Mouse (Mus musculus) left cerebral cortex, adult 9 months (tissue): ENCODE data around the gene Katna1.

Experiments
- DNase-seq, 2 experiments: peaks; one replicate each; pipeline ENCODE4 v3.0.0; 2022; ENCODE audit warnings: low spot score in 2 of 2

Gene Katna1

DNA sequence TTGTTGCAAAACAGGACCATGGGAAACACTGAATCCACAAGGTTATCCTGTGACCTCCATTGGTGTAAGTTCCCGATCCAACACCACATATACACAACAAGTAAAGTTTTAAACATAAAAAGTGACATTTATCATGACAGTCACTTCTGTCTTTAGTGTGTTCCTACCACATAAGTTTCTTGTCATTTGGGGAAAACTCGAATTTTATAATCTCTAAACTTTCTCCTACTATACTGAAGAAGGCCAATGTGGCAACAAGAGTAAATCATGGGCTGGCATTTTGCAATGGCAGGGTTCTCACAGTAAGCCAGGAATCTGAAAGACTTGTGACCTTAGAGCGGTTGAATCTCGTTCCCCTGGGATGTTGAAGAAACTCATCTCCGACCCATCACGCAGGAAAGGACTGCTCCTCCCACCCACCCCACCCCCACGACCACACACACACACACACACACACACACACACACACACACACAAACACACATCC lies 54.0 kb downstream of the Katna1 start:
- no peak for DNase-seq

DNA sequence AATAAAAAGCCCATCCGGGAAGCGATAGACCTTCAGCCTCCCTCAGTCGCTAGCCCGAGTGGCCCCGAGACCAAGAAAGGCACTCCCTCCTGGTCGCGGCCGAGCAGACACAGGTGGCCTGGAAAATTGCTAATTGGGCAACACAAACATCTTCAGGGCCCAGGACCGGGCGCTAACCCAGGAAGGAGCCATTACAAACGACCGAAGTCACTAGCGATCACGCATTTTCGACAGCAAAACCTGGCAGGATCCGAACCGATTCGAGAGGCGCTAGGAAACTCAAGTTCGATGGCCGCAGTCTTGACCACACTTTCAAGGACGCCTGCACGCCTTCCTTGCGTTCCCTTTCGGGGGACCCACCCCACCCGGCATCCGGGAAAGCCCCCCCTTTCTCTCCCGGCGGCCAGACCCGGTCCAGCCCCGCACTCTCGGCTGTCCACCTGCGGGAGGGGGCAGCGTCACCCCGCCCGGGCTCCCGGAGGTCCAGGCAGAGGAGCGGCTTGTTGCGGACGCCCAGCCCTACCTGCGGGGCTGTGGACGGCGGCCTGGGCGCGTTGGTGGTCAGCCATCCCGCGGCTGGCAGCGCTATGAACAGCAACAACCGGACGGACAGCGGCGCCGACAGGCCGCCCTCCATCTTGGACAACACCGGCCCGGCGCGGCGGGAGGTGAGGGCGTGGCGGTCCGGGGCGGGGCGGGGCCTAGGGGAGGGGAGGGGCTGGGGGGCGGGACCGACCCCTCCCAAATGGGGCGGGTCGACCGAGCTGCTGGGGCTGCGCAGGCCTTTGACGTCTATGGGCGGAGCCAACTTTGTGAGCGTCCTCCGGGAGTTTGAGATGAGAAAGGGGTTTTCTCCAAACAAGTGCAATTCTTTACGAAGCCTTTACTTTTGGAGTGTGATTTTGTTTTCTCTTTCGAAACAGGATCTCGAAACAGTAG lies 54.7 kb downstream of the Katna1 start:
- peak; percentile 37 to 78 for DNase-seq

- DNase-seq = no peak
These were observed 55.4 kb downstream of the Katna1 start for GRCm38 (mm10) chr10:7781214-7781613.

GRCm38 (mm10) chr10:7787319-7787718 lies 61.5 kb downstream of the Katna1 start:
- no peak for DNase-seq

- DNase-seq = no peak
These were observed 66.5 kb downstream of the Katna1 start for GRCm38 (mm10) chr10:7792254-7792750.

DNA sequence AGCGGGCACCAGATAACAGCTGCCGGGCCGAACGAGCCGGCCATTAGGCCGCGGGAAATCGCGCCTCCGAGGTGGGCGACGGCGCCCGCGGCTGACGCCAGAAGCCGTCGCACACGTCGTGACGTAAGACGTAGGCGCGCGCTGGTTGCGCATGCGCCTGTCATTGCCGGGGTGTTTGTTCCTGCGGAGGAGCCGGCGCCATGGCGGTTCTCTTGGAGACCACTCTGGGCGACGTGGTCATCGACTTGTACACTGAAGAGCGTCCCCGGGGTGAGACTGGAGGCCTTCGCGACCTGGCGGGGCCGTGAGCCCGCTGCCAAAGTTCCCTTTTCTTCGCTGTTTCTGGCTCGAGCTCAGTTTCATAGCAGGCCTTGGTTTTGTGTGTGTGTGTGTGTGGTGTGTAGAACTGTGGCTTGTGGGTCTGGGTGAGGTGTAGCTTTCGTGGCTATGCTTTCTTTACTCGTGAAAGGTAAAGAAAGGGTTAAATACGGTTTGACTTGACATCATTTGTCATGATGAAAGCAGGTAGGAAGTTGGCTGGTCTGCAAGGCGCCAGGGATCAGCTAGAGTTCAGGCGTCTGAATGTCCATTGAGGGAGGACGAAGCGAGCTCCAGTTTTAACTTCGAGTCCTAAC lies 67.1 kb downstream of the Katna1 start, which contains the start of the genes Ginm1 and Ppil4:
Gene Ginm1, minus strand, starts transcription at position 74 of the 635 bp plus-strand sequence.
Gene Ppil4, plus strand, starts transcription at position 141 of the 635 bp plus-strand sequence.
- DNase-seq = peak; percentile 70 to 85

GRCm38 (mm10) chr10:7801258-7801657 lies 75.5 kb downstream of the Katna1 start:
- DNase-seq = no peak

GRCm38 (mm10) chr10:7802519-7803140 lies 76.8 kb downstream of the Katna1 start:
- no peak for DNase-seq

- DNase-seq = peak in 1 of 2 experiments; percentile 83
These were observed 84.1 kb downstream of the Katna1 start for GRCm38 (mm10) chr10:7809937-7810336.
